Mouse (Mus musculus): Measurements from ENCODE around the gene Prnd. TPM values are rescaled to one million over a fixed set of nuclear protein-coding genes. Genes with fewer than 3 reads are reported as not detected.

The Prnd gene
- total RNA-seq, 1 experiment from 2014 or later: not detected

- ATAC-seq (replicated peaks; ENCODE audit: insufficient number of reproducible peaks, low FRiP score, low TSS enrichment, poor library complexity, severe bottlenecking): no peak
Observed at GRCm38 (mm10) chr2:131935390-131936105, 15.1 kb upstream of the Prnd start.

- ATAC-seq (replicated peaks; ENCODE audit: insufficient number of reproducible peaks, low FRiP score, low TSS enrichment, poor library complexity, severe bottlenecking): no peak
Observed at GRCm38 (mm10) chr2:131936410-131936809, 14.3 kb upstream of the Prnd start.

GRCm38 (mm10) chr2:131939404-131940111 lies 11.1 kb upstream of the Prnd start:
- ATAC-seq (replicated peaks; ENCODE audit: insufficient number of reproducible peaks, low FRiP score, low TSS enrichment, poor library complexity, severe bottlenecking): peak; percentile 40; the same call in 1 of the 2 replicates

- ATAC-seq (replicated peaks; ENCODE audit: insufficient number of reproducible peaks, low FRiP score, low TSS enrichment, poor library complexity, severe bottlenecking): no peak
Observed at GRCm38 (mm10) chr2:131940506-131940905, 10.2 kb upstream of the Prnd start.

- no peak for ATAC-seq (replicated peaks; ENCODE audit: insufficient number of reproducible peaks, low FRiP score, low TSS enrichment, poor library complexity, severe bottlenecking)
Observed at GRCm38 (mm10) chr2:131941501-131941900, 9.2 kb upstream of the Prnd start.

- ATAC-seq (replicated peaks; ENCODE audit: insufficient number of reproducible peaks, low FRiP score, low TSS enrichment, poor library complexity, severe bottlenecking): no peak
Observed at GRCm38 (mm10) chr2:131944370-131944769, 6.3 kb upstream of the Prnd start.

GRCm38 (mm10) chr2:131945225-131945624 lies 5.4 kb upstream of the Prnd start:
- no peak for ATAC-seq (replicated peaks; ENCODE audit: insufficient number of reproducible peaks, low FRiP score, low TSS enrichment, poor library complexity, severe bottlenecking)

- no peak for ATAC-seq (replicated peaks; ENCODE audit: insufficient number of reproducible peaks, low FRiP score, low TSS enrichment, poor library complexity, severe bottlenecking)
Observed at GRCm38 (mm10) chr2:131945765-131946164, 4.9 kb upstream of the Prnd start.

GRCm38 (mm10) chr2:131946351-131946750 lies 4.3 kb upstream of the Prnd start:
- no peak for ATAC-seq (replicated peaks; ENCODE audit: insufficient number of reproducible peaks, low FRiP score, low TSS enrichment, poor library complexity, severe bottlenecking)

- no peak for ATAC-seq (replicated peaks; ENCODE audit: insufficient number of reproducible peaks, low FRiP score, low TSS enrichment, poor library complexity, severe bottlenecking)
Observed at GRCm38 (mm10) chr2:131948156-131948555, 2.5 kb upstream of the Prnd start.

- ATAC-seq (replicated peaks; ENCODE audit: insufficient number of reproducible peaks, low FRiP score, low TSS enrichment, poor library complexity, severe bottlenecking): no peak
Observed at GRCm38 (mm10) chr2:131948916-131949639, 1.6 kb upstream of the Prnd start.

GRCm38 (mm10) chr2:131949767-131950597 lies 679 bp upstream of the Prnd start:
- ATAC-seq (replicated peaks; ENCODE audit: insufficient number of reproducible peaks, low FRiP score, low TSS enrichment, poor library complexity, severe bottlenecking): no peak

- no peak for ATAC-seq (replicated peaks; ENCODE audit: insufficient number of reproducible peaks, low FRiP score, low TSS enrichment, poor library complexity, severe bottlenecking)
Observed at GRCm38 (mm10) chr2:131952456-131952855, 1.8 kb downstream of the Prnd start.

GRCm38 (mm10) chr2:131952961-131953538 lies 2.4 kb downstream of the Prnd start:
- ATAC-seq (replicated peaks; ENCODE audit: insufficient number of reproducible peaks, low FRiP score, low TSS enrichment, poor library complexity, severe bottlenecking): 0 out of 2 replicates have a peak, but pooled peaks have one; percentile 15

GRCm38 (mm10) chr2:131953711-131954110 lies 3.0 kb downstream of the Prnd start:
- ATAC-seq (replicated peaks; ENCODE audit: insufficient number of reproducible peaks, low FRiP score, low TSS enrichment, poor library complexity, severe bottlenecking): no peak

GRCm38 (mm10) chr2:131954835-131955234 lies 4.2 kb downstream of the Prnd start:
- ATAC-seq (replicated peaks; ENCODE audit: insufficient number of reproducible peaks, low FRiP score, low TSS enrichment, poor library complexity, severe bottlenecking): no peak

- no peak for ATAC-seq (replicated peaks; ENCODE audit: insufficient number of reproducible peaks, low FRiP score, low TSS enrichment, poor library complexity, severe bottlenecking)
Observed at GRCm38 (mm10) chr2:131955264-131955663, 4.6 kb downstream of the Prnd start.

Data from monocyte, adult 5-6 weeks (primary cell).